Mouse (Mus musculus): ENCODE results near the gene Ryr2.

DNA sequence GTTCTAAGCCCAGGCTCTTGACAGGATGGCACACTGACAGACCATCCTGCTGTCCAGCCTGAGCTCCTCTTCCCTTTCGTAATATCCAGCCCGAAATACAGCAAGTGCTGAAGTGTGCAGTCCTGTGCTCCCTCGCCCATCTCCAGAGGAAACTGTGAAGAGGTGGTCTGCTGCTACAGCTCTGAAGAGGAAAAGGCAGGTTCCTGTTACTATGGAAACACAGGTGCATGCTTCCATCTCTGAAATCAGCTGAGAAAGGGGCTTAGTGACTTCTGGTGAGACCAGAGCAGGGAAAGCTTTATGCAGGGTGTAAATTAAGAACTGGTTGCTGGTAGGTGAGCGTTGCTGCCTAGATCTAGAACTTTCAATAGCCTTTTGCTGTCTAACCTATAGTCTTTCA, 583.1 kb downstream of the Ryr2 start:
- TF ChIP-seq POLR2A (IDR thresholded peaks at IDR 0.05; ENCODE audit: extremely low read depth, insufficient read depth, low read length) (no peak), CTCF (IDR thresholded peaks at IDR 0.05; ENCODE audit: extremely low read depth, insufficient read depth, low read length) (no peak)
